Mouse (Mus musculus) thymus, adult 2 months (tissue): ENCODE results near the gene Nlrp2. TPM values are rescaled to one million over a fixed set of nuclear protein-coding genes. Genes with fewer than 3 reads are reported as not detected.

Experiments
- DNase-seq: peaks from one replicate; pipeline ENCODE4 v3.0.0; 2021
- H3K27ac ChIP-seq: fragments of 200-500 bp; 2 replicates; pipeline ENCODE4 v1.5.1; 2012; ENCODE audit warnings: low read length, control low read depth; ENCODE audit not compliant: control insufficient read depth, insufficient read depth
- H3K27me3 ChIP-seq: fragments of 200-500 bp; 2 replicates; pipeline ENCODE4 v1.6.1; 2012; ENCODE audit warnings: mild to moderate bottlenecking, low read length, moderate library complexity, mixed read lengths; ENCODE audit not compliant: control insufficient read depth, insufficient read depth
- H3K36me3 ChIP-seq: fragments of 200-500 bp; 2 replicates; pipeline ENCODE4 v1.6.1; 2012; ENCODE audit warnings: mild to moderate bottlenecking, low read length, moderate library complexity; ENCODE audit not compliant: control insufficient read depth, insufficient read depth
- H3K4me1 ChIP-seq: fragments of 200-500 bp; replicated peaks from 2 replicates; pipeline ENCODE4 v1.6.1; 2012; ENCODE audit warnings: low read length; ENCODE audit not compliant: control insufficient read depth, insufficient read depth
- H3K4me3 ChIP-seq: fragments of 200-500 bp; 2 replicates; pipeline ENCODE4 v1.5.1; 2012; ENCODE audit warnings: mild to moderate bottlenecking, low read length, control low read depth, moderate library complexity; ENCODE audit not compliant: control insufficient read depth, insufficient read depth
- CTCF ChIP-seq: fragments of 200-500 bp; IDR thresholded peaks from 2 replicates; pipeline ENCODE4 v1.5.1; 2012; ENCODE audit warnings: mild to moderate bottlenecking, control low read depth, low read length, moderate library complexity, borderline replicate concordance; ENCODE audit not compliant: control insufficient read depth, poor library complexity, insufficient read depth; ENCODE audit errors: extremely low read depth
- POLR2A ChIP-seq: fragments of 200-500 bp; IDR thresholded peaks from 2 replicates; pipeline ENCODE4 v1.6.1; 2012; ENCODE audit warnings: mild to moderate bottlenecking, low read length, control low read depth, moderate library complexity; ENCODE audit not compliant: control insufficient read depth, poor library complexity, insufficient read depth; ENCODE audit errors: extremely low read depth
- WGBS: fragments of 180-500 bp; shearing (Covaris S2); methylation state at CpG from one replicate; pipeline ENCODE4 v1.1.7; 2018; 5-methylcytosine and 5-hydroxymethylcytosine counted together
- polyA plus RNA-seq: library from polyadenylated mRNA; depleted of rRNA; stranded (reverse); fragments of >200 nt; gene quantifications from 2 replicates; pipeline ENCODE4 v1.2.3, GENCODE M21; 2012; rRNA removed

The Nlrp2 gene
- not detected in 2 replicates for polyA plus RNA-seq

DNA sequence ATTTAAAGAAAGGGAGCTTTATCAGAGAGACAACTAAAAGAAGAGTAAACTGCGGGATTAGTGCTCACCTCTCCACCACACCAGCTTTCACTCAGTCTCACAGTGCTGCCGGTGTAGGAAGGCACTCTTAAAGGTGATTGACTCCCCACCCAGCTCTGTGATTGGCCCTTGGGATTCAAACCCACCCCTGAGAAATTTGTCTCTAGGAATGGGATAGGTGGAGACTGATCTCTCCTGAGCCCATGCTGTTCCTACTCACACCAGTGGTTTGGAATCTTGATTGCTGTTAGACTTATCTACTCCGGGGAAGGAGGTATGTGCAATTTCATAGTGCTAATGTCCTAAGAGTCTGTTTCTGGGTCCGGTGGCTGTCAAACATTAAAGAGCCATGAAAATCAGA is at the start of gene Nlrp2:
Gene Nlrp2, minus strand, starts transcription at position 101 of the 400 bp plus-strand sequence.
- no peaks in the 10 kb centered on the region for H3K4me1 ChIP-seq
- no peak for TF ChIP-seq POLR2A
- no peak for TF ChIP-seq CTCF
- H3K36me3 ChIP-seq, result no peaks in the 10 kb centered on the region
- WGBS, result 88% methylated on average over 4 of the region's 4 CpGs
- DNase-seq, result no peak
- H3K27me3 ChIP-seq, result no peaks in the 10 kb centered on the region
- no peak within 1 kb of the TSS for H3K27ac ChIP-seq
- H3K4me3 ChIP-seq, result no peak within 1 kb of the TSS

DNA sequence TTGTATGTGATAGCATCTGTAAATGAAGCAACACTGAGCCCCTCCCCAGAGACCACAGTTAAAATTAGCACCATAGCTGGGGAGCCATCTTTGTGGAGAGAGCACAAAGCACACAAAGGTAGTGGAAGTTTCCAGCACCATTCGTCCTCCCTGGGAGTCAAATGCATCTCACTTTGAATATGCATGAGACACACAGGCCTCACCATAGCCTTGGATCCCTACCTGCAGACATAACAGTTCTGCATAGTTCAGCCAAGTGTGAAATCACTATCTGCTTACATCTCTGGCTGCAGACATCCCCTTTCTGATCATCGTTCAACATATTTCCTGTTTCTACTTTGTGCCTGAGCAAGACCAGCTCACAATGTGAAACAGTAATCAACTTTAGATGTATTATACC is 15.9 kb upstream of the Nlrp2 start:
- no peak overlapping the region for H3K27ac ChIP-seq
- WGBS, result 75% methylated on average over 2 of the region's 2 CpGs
- no peaks in the 10 kb centered on the region for H3K27me3 ChIP-seq
- H3K4me1 ChIP-seq, result no peaks in the 10 kb centered on the region
- H3K36me3 ChIP-seq, result no peaks in the 10 kb centered on the region
- TF ChIP-seq CTCF, result no peak
- TF ChIP-seq POLR2A, result no peak
- DNase-seq, result no peak
- no peak overlapping the region for H3K4me3 ChIP-seq

DNA sequence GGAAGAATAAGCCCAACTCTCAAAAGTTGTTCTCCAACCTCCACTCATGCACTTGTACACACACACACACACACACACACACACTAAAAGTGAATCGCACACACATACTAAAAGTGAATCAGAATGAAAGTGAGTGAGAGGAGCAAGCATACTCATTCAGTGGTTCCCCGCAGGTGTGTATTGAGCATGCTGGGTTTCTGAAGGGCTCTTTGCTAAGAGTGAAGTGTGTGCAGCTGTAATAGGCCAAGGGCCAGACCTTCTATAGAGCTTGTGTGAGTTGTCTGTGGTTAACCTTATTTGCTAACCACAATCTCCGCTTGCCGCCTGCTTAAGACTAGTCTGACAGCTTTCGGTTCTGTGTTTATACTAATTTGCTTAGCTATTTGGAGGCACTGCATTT is 12.8 kb upstream of the Nlrp2 start:
- WGBS, result 79% methylated on average over 5 of the region's 5 CpGs
- TF ChIP-seq CTCF (no peak), POLR2A (no peak)
- H3K4me3 ChIP-seq, result no peak overlapping the region
- H3K27me3 ChIP-seq, result no peaks in the 10 kb centered on the region
- no peaks in the 10 kb centered on the region for H3K36me3 ChIP-seq
- no peak for DNase-seq
- H3K27ac ChIP-seq, result no peak overlapping the region
- H3K4me1 ChIP-seq, result no peaks in the 10 kb centered on the region

DNA sequence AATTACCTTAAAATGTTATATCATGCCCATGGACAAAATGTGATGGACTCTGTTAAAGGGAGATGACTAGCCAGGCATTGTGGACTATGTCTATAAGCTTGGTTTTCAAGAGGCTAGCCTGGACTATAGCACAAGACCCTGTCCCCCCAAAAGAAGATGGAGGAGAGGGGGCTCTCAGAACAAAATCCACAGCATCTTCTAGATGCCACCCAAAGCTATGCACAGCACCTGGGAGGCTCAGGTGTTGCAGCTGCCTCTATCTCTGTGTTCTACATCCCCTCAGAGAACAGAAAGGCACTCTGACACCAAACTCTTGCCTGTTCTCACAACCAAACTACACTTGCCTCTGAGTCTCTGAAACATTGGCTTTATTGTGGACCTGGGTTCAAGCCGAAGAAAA is 598 bp downstream of the Nlrp2 start, which contains the start of gene Gm5065:
Gene Gm5065, plus strand, starts transcription at position 301 of the 400 bp plus-strand sequence.
- Histone ChIP-seq H3K4me3 (no peak within 1 kb of the TSS), H3K36me3 (no peaks in the 10 kb centered on the region), H3K27ac (no peak within 1 kb of the TSS), H3K27me3 (no peaks in the 10 kb centered on the region), H3K4me1 (no peaks in the 10 kb centered on the region)
- WGBS, result 86% methylated on average over 1 of the region's 1 CpGs
- no peak for TF ChIP-seq POLR2A
- TF ChIP-seq CTCF, result no peak
- DNase-seq, result no peak

- H3K27ac ChIP-seq, result no peak overlapping the region
- no peaks in the 10 kb centered on the region for H3K4me1 ChIP-seq
- WGBS, result 89% methylated on average over 1 of the region's 1 CpGs
- DNase-seq, result no peak
- H3K4me3 ChIP-seq, result no peak overlapping the region
- TF ChIP-seq CTCF (no peak), POLR2A (no peak)
- no peaks in the 10 kb centered on the region for H3K36me3 ChIP-seq
- H3K27me3 ChIP-seq, result no peaks in the 10 kb centered on the region
Observed at GRCm38 (mm10) chr7:5327511-5327910, 23.3 kb downstream of the Nlrp2 start.

DNA sequence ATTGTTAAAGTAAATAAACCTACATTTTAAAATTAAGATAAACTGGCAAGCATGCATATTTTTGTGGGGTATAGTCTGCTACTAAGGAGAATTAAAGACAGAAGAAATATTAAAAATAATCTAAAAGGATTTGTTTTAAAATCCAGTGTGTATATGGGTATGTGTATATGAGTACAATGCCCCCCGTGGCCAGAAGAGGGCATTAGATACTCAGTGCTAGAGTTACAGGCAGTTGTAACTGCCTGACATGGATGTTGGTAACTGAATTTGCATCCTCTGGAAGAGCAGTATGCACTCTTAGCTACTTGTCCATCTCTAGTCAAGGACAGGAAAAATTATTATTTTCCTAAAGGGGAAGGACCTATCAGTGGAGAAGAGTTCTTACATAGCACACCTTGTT is 62.6 kb downstream of the Nlrp2 start:
- no peaks in the 10 kb centered on the region for H3K27me3 ChIP-seq
- no peaks in the 10 kb centered on the region for H3K36me3 ChIP-seq
- no peak overlapping the region for H3K4me3 ChIP-seq
- no peaks in the 10 kb centered on the region for H3K4me1 ChIP-seq
- no peak for DNase-seq
- TF ChIP-seq CTCF (no peak), POLR2A (no peak)
- no peak overlapping the region for H3K27ac ChIP-seq
- 71% methylated on average over 1 of the region's 1 CpGs for WGBS

- Histone ChIP-seq H3K4me3 (no peak overlapping the region), H3K36me3 (no peaks in the 10 kb centered on the region), H3K27me3 (no peaks in the 10 kb centered on the region), H3K27ac (no peak overlapping the region), H3K4me1 (no peaks in the 10 kb centered on the region)
- no peak for DNase-seq
- TF ChIP-seq POLR2A (no peak), CTCF (no peak)
- 93% methylated on average over 3 of the region's 3 CpGs for WGBS
Observed at GRCm38 (mm10) chr7:5263051-5263450, 87.8 kb downstream of the Nlrp2 start.

Other genes with a start within 250 kb of the Nlrp2 start
- gene Rfpl4, start 234.1 kb downstream of the Nlrp2 start, polyA plus RNA-seq, result not detected in 2 replicates
- gene Rasl2-9, start 225.1 kb downstream of the Nlrp2 start, polyA plus RNA-seq, result 0.17 and 0.39 TPM in 2 replicates
- not detected in 2 replicates for gene Vmn1r55, start 201.4 kb downstream of the Nlrp2 start, polyA plus RNA-seq
- gene Vmn1r56, start 154.3 kb downstream of the Nlrp2 start, polyA plus RNA-seq, result not detected in 2 replicates
- gene Vmn1r57, start 132.5 kb downstream of the Nlrp2 start, polyA plus RNA-seq, result not detected in 2 replicates
- not detected in 2 replicates for gene Gm5065, start 498 bp downstream of the Nlrp2 start, polyA plus RNA-seq
- gene Vmn1r58, start 62.4 kb upstream of the Nlrp2 start, polyA plus RNA-seq, result not detected in 2 replicates
- gene Vmn1r59, start 105.7 kb upstream of the Nlrp2 start, polyA plus RNA-seq, result not detected in 2 replicates
- gene Vmn2r28, start 142.9 kb upstream of the Nlrp2 start, polyA plus RNA-seq, result not detected in 2 replicates
- not detected in 2 replicates for gene Vmn1r60, start 196.3 kb upstream of the Nlrp2 start, polyA plus RNA-seq